8 mouse cellular contexts compared by ENCODE assay signal in the genomic region with DNA sequence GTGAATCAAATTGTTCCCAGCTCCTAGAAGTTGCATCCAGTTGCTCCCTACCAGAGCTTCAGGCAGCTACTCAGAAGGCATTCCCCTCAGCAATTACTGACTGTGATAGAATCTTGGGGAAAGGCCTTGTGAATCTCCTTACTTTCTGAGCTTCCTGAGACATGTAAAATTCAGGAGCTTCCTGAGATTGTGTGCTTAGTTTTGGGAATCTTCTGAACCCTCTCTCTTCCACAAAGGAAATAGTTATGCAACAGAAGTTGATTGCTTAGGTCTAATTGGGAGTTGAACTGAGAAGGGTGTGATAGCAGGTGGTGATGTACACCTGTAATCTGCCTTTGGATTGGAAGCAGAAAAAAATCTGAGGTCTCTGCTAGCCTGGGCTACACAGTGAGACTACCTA. TPM values are rescaled to one million over a fixed set of nuclear protein-coding genes. Genes with fewer than 3 reads are reported as not detected.
DNase-seq lines count a peak whose midpoint lies in the region; ATAC-seq and TF ChIP-seq lines count a peak whose summit lies in the region.

A gene (minus strand): TSS at position 101 of the 400 bp plus-strand sequence.

- ATAC-seq in midbrain, embryonic 16.5 days: no peak

- H3K27ac ChIP-seq in layer of hippocampus, adult 2 months: no peak within 1 kb of the TSS
- no peak within 1 kb of the TSS for H3K27ac ChIP-seq in brown adipose tissue, adult 24 weeks (replicated peaks; ENCODE audit: low read depth, low read length)
- H3K27ac ChIP-seq in heart, embryonic 10.5 days: no peak within 1 kb of the TSS
- no peak within 1 kb of the TSS for H3K27ac ChIP-seq in midbrain, embryonic 16.5 days (ENCODE audit: low read length)

- no peak for DNase-seq in layer of hippocampus, adult 2 months (ENCODE audit: low spot score in 2 of 2)
- no peak for DNase-seq in layer of hippocampus, adult 9-10 months (ENCODE audit: low spot score)
- DNase-seq in heart, embryonic 10.5 days (ENCODE audit: low spot score): peak; percentile 66
- DNase-seq in layer of hippocampus, postnatal 36 days: no peak
- DNase-seq in spleen, postnatal 36 days (ENCODE audit: low spot score in 2 of 2): no peak
- no peak for DNase-seq in urinary bladder, postnatal 25 days (ENCODE audit: low spot score)

- peaks cover 5% of the 10 kb centered on the region; the same call in 1 of the 2 replicates for H3K4me1 ChIP-seq in brown adipose tissue, adult 24 weeks (ENCODE audit: control insufficient read depth, insufficient read depth, insufficient read length, low read length)
- H3K4me1 ChIP-seq in heart, embryonic 10.5 days: peaks cover 10% of the 10 kb centered on the region; the same call in 1 of the 2 replicates
- H3K4me1 ChIP-seq in midbrain, embryonic 16.5 days (ENCODE audit: control insufficient read depth, insufficient read depth, low read length): peaks cover 14% of the 10 kb centered on the region

- no peak within 1 kb of the TSS for H3K4me3 ChIP-seq in layer of hippocampus, adult 2 months
- no peak within 1 kb of the TSS for H3K4me3 ChIP-seq in brown adipose tissue, adult 24 weeks (ENCODE audit: insufficient read depth, low read depth, low read length)
- no peak within 1 kb of the TSS for H3K4me3 ChIP-seq in heart, embryonic 10.5 days
- no peak within 1 kb of the TSS for H3K4me3 ChIP-seq in midbrain, embryonic 16.5 days (ENCODE audit: low read depth, low read length)

- no peaks in the 10 kb centered on the region for H3K9me3 ChIP-seq in heart, embryonic 10.5 days
- no peaks in the 10 kb centered on the region for H3K9me3 ChIP-seq in midbrain, embryonic 16.5 days (replicated peaks; ENCODE audit: control insufficient read depth, low read length, poor library complexity, severe bottlenecking)

- TF ChIP-seq CTCF in layer of hippocampus, adult 2 months (conservative IDR thresholded peaks at IDR 0.05): no peak

- H3K27me3 ChIP-seq in heart, embryonic 10.5 days (ENCODE audit: insufficient read depth, poor library complexity, severe bottlenecking): no peaks in the 10 kb centered on the region
- no peaks in the 10 kb centered on the region for H3K27me3 ChIP-seq in midbrain, embryonic 16.5 days (ENCODE audit: control insufficient read depth, insufficient read depth, low read depth, low read length)

- H3K4me2 ChIP-seq in midbrain, embryonic 16.5 days (ENCODE audit: low read length): no peak within 1 kb of the TSS

- no peak within 1 kb of the TSS for H3K9ac ChIP-seq in midbrain, embryonic 16.5 days (ENCODE audit: low read depth, low read length)

- H3K36me3 ChIP-seq in heart, embryonic 10.5 days: no peaks in the 10 kb centered on the region
- no peaks in the 10 kb centered on the region for H3K36me3 ChIP-seq in midbrain, embryonic 16.5 days (ENCODE audit: control insufficient read depth, insufficient read depth, low read length)

RNA-seq across cellular contexts. Expression of the gene that starts here (rescaled TPM):
- total RNA-seq in layer of hippocampus, adult 2 months (2021): 10 to 100 TPM; 87.3 to 94.3 TPM
- polyA plus RNA-seq in brown adipose tissue, adult 24 weeks (2012; ENCODE audit: insufficient read depth, insufficient read length, missing spikeins): 45.1 and 57.4 TPM in 2 replicates
- polyA plus RNA-seq in heart, embryonic 10.5 days (2016; fragmentation: Nextera tagmentation; extraction: Ambion mirVana): 67.4 and 84.3 TPM in 2 replicates
- total RNA-seq in layer of hippocampus, postnatal 36 days (2021): 10 to 100 TPM; 84.8 to 85.5 TPM
- polyA plus RNA-seq in midbrain, embryonic 16.5 days (2015; fragmentation: Nextera tagmentation; extraction: Ambion mirVana): 55.1 and 64.5 TPM in 2 replicates
